Mouse (Mus musculus) brown adipose tissue, adult 24 weeks (tissue): ENCODE data around the gene Cnfn. TPM values are rescaled to one million over a fixed set of nuclear protein-coding genes. Genes with fewer than 3 reads are reported as not detected.
A peak's percentile ranks its signal among the peaks of the same experiment; 100 is the strongest.

Source experiments
- H3K27ac ChIP-seq: fragments of 200-500 bp; replicated peaks from 2 replicates; pipeline ENCODE4 v1.5.1; 2012; ENCODE audit warnings: low read depth, mild to moderate bottlenecking, low read length
- H3K4me1 ChIP-seq: fragments of 200-500 bp; 2 replicates; pipeline ENCODE4 v1.6.1; 2012; ENCODE audit warnings: low read length, mixed read lengths; ENCODE audit not compliant: control insufficient read depth, insufficient read depth, insufficient read length
- H3K4me3 ChIP-seq: fragments of 200-500 bp; 2 replicates; pipeline ENCODE4 v1.5.1; 2012; ENCODE audit warnings: low read depth, mild to moderate bottlenecking, low read length, moderate library complexity; ENCODE audit not compliant: insufficient read depth
- polyA plus RNA-seq: library from polyadenylated mRNA; stranded (reverse); fragments of >200 nt; gene quantifications from 2 replicates; pipeline ENCODE4 v1.2.4, GENCODE M21; 2012; ENCODE audit not compliant: missing spikeins, insufficient read depth, insufficient read length

Gene Cnfn
- polyA plus RNA-seq, 1 experiment, result not detected

- H3K4me3 ChIP-seq, result peak overlapping the region; percentile 67
- peak overlapping the region; percentile 100 for H3K27ac ChIP-seq
Observed at GRCm38 (mm10) chr7:25383385-25383784, 13.9 kb upstream of the Cnfn start.

GRCm38 (mm10) chr7:25382541-25382940 lies 13.0 kb upstream of the Cnfn start:
- Histone ChIP-seq H3K27ac (peak overlapping the region; percentile 36; the same call in 1 of the 2 replicates), H3K4me1 (peaks cover 16% of the 10 kb centered on the region; the same call in 1 of the 2 replicates), H3K4me3 (no peak overlapping the region)

More at GRCm38 (mm10) chr7:25383385-25383784, 13.9 kb upstream of the Cnfn start:
- H3K4me1 ChIP-seq, result peaks cover 16% of the 10 kb centered on the region; the same call in 1 of the 2 replicates

GRCm38 (mm10) chr7:25381284-25381680 lies 11.8 kb upstream of the Cnfn start:
- Histone ChIP-seq H3K4me1 (peaks cover 16% of the 10 kb centered on the region; the same call in 1 of the 2 replicates), H3K4me3 (no peak overlapping the region), H3K27ac (no peak overlapping the region; the same call in 1 of the 2 replicates)

- Histone ChIP-seq H3K4me3 (peak overlapping the region; percentile 8; the same call in 1 of the 2 replicates), H3K27ac (peak overlapping the region; percentile 29; the same call in 1 of the 2 replicates), H3K4me1 (peaks cover 15% of the 10 kb centered on the region; the same call in 1 of the 2 replicates)
Observed at GRCm38 (mm10) chr7:25380392-25381283, 11.1 kb upstream of the Cnfn start.

- Histone ChIP-seq H3K4me3 (peak overlapping the region; percentile 34; the same call in 1 of the 2 replicates), H3K4me1 (peaks cover 14% of the 10 kb centered on the region; the same call in 1 of the 2 replicates), H3K27ac (0 out of 2 replicates have a peak overlapping the region, but pooled peaks have one; percentile 2)
Observed at GRCm38 (mm10) chr7:25379551-25380351, 10.2 kb upstream of the Cnfn start.

- H3K4me1 ChIP-seq, result peaks cover 8% of the 10 kb centered on the region; the same call in 1 of the 2 replicates
- peak overlapping the region; percentile 6; the same call in 1 of the 2 replicates for H3K27ac ChIP-seq
- no peak overlapping the region for H3K4me3 ChIP-seq
Observed at GRCm38 (mm10) chr7:25378181-25379100, 8.9 kb upstream of the Cnfn start.

- Histone ChIP-seq H3K4me3 (0 out of 2 replicates have a peak overlapping the region, but pooled peaks have one; percentile 38), H3K27ac (no peak overlapping the region), H3K4me1 (0 out of 2 replicates have a peak, but pooled peaks cover 2% of the 10 kb centered on the region)
Observed at GRCm38 (mm10) chr7:25377100-25377700, 7.7 kb upstream of the Cnfn start.

GRCm38 (mm10) chr7:25376556-25376955 lies 7.0 kb upstream of the Cnfn start:
- Histone ChIP-seq H3K4me3 (peak overlapping the region; percentile 38), H3K27ac (no peak overlapping the region), H3K4me1 (0 out of 2 replicates have a peak, but pooled peaks cover 2% of the 10 kb centered on the region)

- Histone ChIP-seq H3K4me3 (no peak overlapping the region), H3K27ac (no peak overlapping the region), H3K4me1 (no peaks in the 10 kb centered on the region)
Observed at GRCm38 (mm10) chr7:25372441-25372840, 2.9 kb upstream of the Cnfn start.

- Histone ChIP-seq H3K27ac (no peak overlapping the region), H3K4me3 (no peak overlapping the region), H3K4me1 (no peaks in the 10 kb centered on the region)
Observed at GRCm38 (mm10) chr7:25368333-25368732, 1.2 kb downstream of the Cnfn start.

GRCm38 (mm10) chr7:25367632-25368293 lies 1.8 kb downstream of the Cnfn start:
- Histone ChIP-seq H3K4me1 (no peaks in the 10 kb centered on the region), H3K27ac (no peak overlapping the region), H3K4me3 (peak overlapping the region; percentile 10; the same call in 1 of the 2 replicates)

GRCm38 (mm10) chr7:25365937-25366625 lies 3.4 kb downstream of the Cnfn start:
- no peak overlapping the region for H3K4me3 ChIP-seq
- H3K27ac ChIP-seq, result no peak overlapping the region
- no peaks in the 10 kb centered on the region for H3K4me1 ChIP-seq

GRCm38 (mm10) chr7:25363632-25364031 lies 5.9 kb downstream of the Cnfn start:
- H3K4me3 ChIP-seq, result no peak overlapping the region
- peaks cover 3% of the 10 kb centered on the region; the same call in 1 of the 2 replicates for H3K4me1 ChIP-seq

More at GRCm38 (mm10) chr7:25363632-25364031, 5.9 kb downstream of the Cnfn start:
- H3K27ac ChIP-seq, result no peak overlapping the region
